8 mouse cellular contexts compared by ENCODE assay signal in genomic region chr10:61273081-61273843, GRCm38 (mm10). TPM values are rescaled to one million over a fixed set of nuclear protein-coding genes. Genes with fewer than 3 reads are reported as not detected.
DNase-seq lines count a peak whose midpoint lies in the region; ATAC-seq lines count a peak whose summit lies in the region.

Gene Adamts14 (minus strand): TSS chr10:61273438.

- ATAC-seq in heart, embryonic 15.5 days (replicated peaks; ENCODE audit: insufficient number of reproducible peaks, insufficient read depth, low FRiP score, low read depth): peak; percentile 61
- ATAC-seq in limb, embryonic 12.5 days (ENCODE audit: insufficient number of reproducible peaks, insufficient read depth, low FRiP score, low TSS enrichment, low read depth): peak; percentile 71

- H3K36me3 ChIP-seq in heart, embryonic 15.5 days: no peaks in the 10 kb centered on the region
- no peaks in the 10 kb centered on the region for H3K36me3 ChIP-seq in limb, embryonic 12.5 days

- H3K4me3 ChIP-seq in heart, embryonic 15.5 days: peak within 1 kb of the TSS; percentile 60
- peak within 1 kb of the TSS; percentile 62 for H3K4me3 ChIP-seq in limb, embryonic 12.5 days (replicated peaks)

- intact Hi-C loops in left cerebral cortex, postnatal 14 days (cut with DNase I): no loop called here

- H3K9ac ChIP-seq in heart, embryonic 15.5 days: peak within 1 kb of the TSS; percentile 72
- peak within 1 kb of the TSS; percentile 80 for H3K9ac ChIP-seq in limb, embryonic 12.5 days (replicated peaks)

- H3K4me1 ChIP-seq in heart, embryonic 15.5 days (replicated peaks): peaks cover 33% of the 10 kb centered on the region
- H3K4me1 ChIP-seq in limb, embryonic 12.5 days (replicated peaks): peaks cover 9% of the 10 kb centered on the region

- peak; percentile 30 for DNase-seq in right cerebral cortex, postnatal 4 days
- no peak for DNase-seq in right cerebral cortex, postnatal 14 days
- peak; percentile 64 for DNase-seq in embryo, embryonic 10 days (ENCODE audit: low spot score)
- peak; percentile 55 for DNase-seq in naive thymus-derived CD4-positive, alpha-beta T cell, adult 2 months (ENCODE audit: low read depth)
- DNase-seq in left cerebral cortex, adult 18-20 months (ENCODE audit: low spot score in 2 of 2): no peak
- no peak for DNase-seq in left cerebral cortex, postnatal 14 days (ENCODE audit: low spot score in 2 of 2)

- 1% methylated on average over 58 of the region's 75 CpGs for WGBS in heart, embryonic 15.5 days
- under 1% methylated on average over 66 of the region's 75 CpGs for WGBS in limb, embryonic 12.5 days

- H3K27ac ChIP-seq in heart, embryonic 15.5 days: peak within 1 kb of the TSS; percentile 57
- H3K27ac ChIP-seq in limb, embryonic 12.5 days: peak within 1 kb of the TSS; percentile 45; the same call in 1 of the 2 replicates

- H3K27me3 ChIP-seq in heart, embryonic 15.5 days: 0 out of 2 replicates have a peak, but pooled peaks cover 4% of the 10 kb centered on the region
- peaks cover 30% of the 10 kb centered on the region for H3K27me3 ChIP-seq in limb, embryonic 12.5 days

- peak within 1 kb of the TSS; percentile 97 for H3K4me2 ChIP-seq in heart, embryonic 15.5 days
- peak within 1 kb of the TSS; percentile 89 for H3K4me2 ChIP-seq in limb, embryonic 12.5 days

- no peaks in the 10 kb centered on the region for H3K9me3 ChIP-seq in heart, embryonic 15.5 days (replicated peaks)
- no peaks in the 10 kb centered on the region for H3K9me3 ChIP-seq in limb, embryonic 12.5 days

RNA-seq across cellular contexts. Expression of gene Adamts14, which starts in this region (rescaled TPM):
- 1.4 and 2.3 TPM in 2 replicates for polyA plus RNA-seq in heart, embryonic 15.5 days (2015; fragmentation: Nextera tagmentation; extraction: Ambion mirVana)
- 0.85 and 1.2 TPM in 2 replicates for polyA plus RNA-seq in limb, embryonic 12.5 days (2016; fragmentation: Nextera tagmentation; extraction: Ambion mirVana)
- total RNA-seq in left cerebral cortex, adult 18-20 months (2021): under 1 TPM; 0.14 to 0.23 TPM
- under 1 TPM; 0.66 to 0.70 TPM for total RNA-seq in left cerebral cortex, postnatal 14 days (2021)

Comparison
In these comparisons a context has a peak if more than half of its experiments do, and no peak if none do; other contexts are left out.
1. DNase-seq: peak in right cerebral cortex, postnatal 4 days (single experiment), embryo, embryonic 10 days (single experiment) and naive thymus-derived CD4-positive, alpha-beta T cell, adult 2 months (single experiment); none in right cerebral cortex, postnatal 14 days (single experiment), left cerebral cortex, adult 18-20 months (0 of 2) and left cerebral cortex, postnatal 14 days (0 of 2).